Mouse (Mus musculus): ENCODE results near the gene Alox5.

GRCm38 (mm10) chr6:116389481-116389880 lies 71.5 kb downstream of the Alox5 start:
- TF ChIP-seq CTCF (IDR thresholded peaks at IDR 0.05; ENCODE audit: insufficient read depth, low read depth, low read length) (no peak), POLR2A (IDR thresholded peaks at IDR 0.05; ENCODE audit: insufficient read depth, low read depth, low read length) (no peak)
